Mouse (Mus musculus) gastrocnemius, postnatal 36 days (tissue): ENCODE results near the gene Kbtbd12. TPM values are rescaled to one million over a fixed set of nuclear protein-coding genes. Genes with fewer than 3 reads are reported as not detected.

ENCODE experiments used
- DNase-seq, 2 experiments: peaks; one replicate each; pipeline ENCODE4 v3.0.0; 2022
- intact Hi-C: fragments of 180-260 bp; cut with DNase I; formaldehyde crosslinking; loops from one replicate; pipeline ENCODE4 v1.15.1; 2025
- total RNA-seq, 2 experiments: library from RNA; stranded (reverse); gene quantifications; 2 replicates each; pipeline ENCODE4 v1.2.3; 2021

Kbtbd12 gene
- total RNA-seq, 2 experiments from 2014 or later = 72.8 to 73.4 TPM

DNA sequence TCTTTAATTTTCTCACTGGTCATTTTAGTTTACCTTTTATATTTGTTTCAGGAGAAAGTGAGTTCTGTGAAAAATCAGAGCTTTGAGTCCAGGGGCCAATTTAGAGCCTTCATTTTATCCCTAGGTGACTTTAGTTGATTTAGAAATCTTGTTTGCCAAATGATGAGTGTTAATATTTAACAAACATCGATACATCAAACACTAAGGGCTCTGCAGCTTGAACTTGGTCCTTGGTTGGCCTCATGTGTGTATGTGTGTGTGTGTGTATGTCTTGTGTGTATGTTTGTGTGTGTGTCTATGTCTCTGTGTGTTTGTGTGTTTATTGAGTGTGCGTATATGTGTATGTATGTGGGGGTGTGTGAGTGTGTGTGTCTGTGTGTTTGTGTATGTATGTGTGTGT lies 7.9 kb downstream of the Kbtbd12 start:
- intact Hi-C loops = loop anchor here (5.0 kb wide), 1 partner anchor 97 kb away; no protein-coding TSS in a partner anchor
- DNase-seq = no peak

DNA sequence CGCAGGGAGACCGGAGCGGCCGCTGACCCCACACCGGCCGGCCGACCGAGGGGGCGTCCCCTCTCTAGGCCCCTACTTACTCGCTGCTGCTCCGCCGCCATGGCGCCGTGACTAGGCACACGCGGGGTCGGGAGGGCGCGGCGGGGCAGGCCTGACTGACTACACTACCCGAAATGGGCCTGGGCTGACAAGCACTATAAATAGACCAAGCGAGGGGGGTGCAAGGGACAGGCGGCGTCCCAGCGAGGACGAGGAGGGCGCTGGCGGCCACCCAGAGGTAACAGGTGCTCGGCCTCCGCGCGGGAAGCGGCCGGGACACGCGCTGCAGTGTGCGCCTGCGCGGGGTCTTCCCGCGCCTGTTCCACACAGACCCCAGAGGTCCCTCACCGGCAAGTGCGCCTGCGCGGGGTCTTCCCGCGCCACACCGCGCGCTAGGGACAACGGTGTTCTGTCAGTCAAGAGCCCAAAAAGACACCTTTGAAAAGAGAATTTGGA lies 10.4 kb downstream of the Kbtbd12 start:
- intact Hi-C loops = loop anchor here (5.0 kb wide), 1 partner anchor 100 kb away; no protein-coding TSS in a partner anchor
- peak; percentile 65 to 71 for DNase-seq

- intact Hi-C loops = loop anchor here (5.0 kb wide), 1 partner anchor 100 kb away; no protein-coding TSS in a partner anchor
- DNase-seq = no peak
These were observed 10.8 kb downstream of the Kbtbd12 start for GRCm38 (mm10) chr6:88626912-88627311.

GRCm38 (mm10) chr6:88626462-88626861 lies 11.3 kb downstream of the Kbtbd12 start:
- DNase-seq = no peak
- intact Hi-C loops = loop anchor here (5.0 kb wide), 1 partner anchor 101 kb away; no protein-coding TSS in a partner anchor

GRCm38 (mm10) chr6:88621816-88622481 lies 15.8 kb downstream of the Kbtbd12 start:
- intact Hi-C loops = no loop called here
- no peak for DNase-seq

- no peak for DNase-seq
- intact Hi-C loops = no loop called here
These were observed 18.2 kb downstream of the Kbtbd12 start for GRCm38 (mm10) chr6:88619542-88619941.

- intact Hi-C loops = no loop called here
- DNase-seq = no peak
These were observed 22.4 kb downstream of the Kbtbd12 start for GRCm38 (mm10) chr6:88615352-88615751.

- intact Hi-C loops = no loop called here
- DNase-seq = no peak
These were observed 31.3 kb downstream of the Kbtbd12 start for GRCm38 (mm10) chr6:88606417-88606816.

DNA sequence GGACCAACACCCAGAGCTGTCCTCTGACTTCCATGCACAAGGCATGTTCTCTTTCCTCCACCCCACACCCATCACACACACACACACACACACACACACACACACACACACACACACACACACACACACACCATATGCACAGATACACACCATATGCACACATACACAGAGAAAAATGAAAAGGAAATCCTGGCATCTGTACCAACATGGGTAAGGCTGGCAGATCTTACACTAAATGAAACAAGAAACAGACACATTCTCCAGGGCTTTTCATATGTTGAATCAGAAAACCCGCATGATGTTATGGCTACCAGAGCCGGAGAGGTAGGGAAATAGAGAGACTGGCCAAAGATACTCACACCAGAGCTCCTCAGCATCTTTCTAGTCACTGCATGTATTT lies 32.0 kb downstream of the Kbtbd12 start:
- DNase-seq = no peak
- intact Hi-C loops = no loop called here

- intact Hi-C loops = no loop called here
- DNase-seq = no peak
These were observed 32.5 kb downstream of the Kbtbd12 start for GRCm38 (mm10) chr6:88605235-88605634.

DNA sequence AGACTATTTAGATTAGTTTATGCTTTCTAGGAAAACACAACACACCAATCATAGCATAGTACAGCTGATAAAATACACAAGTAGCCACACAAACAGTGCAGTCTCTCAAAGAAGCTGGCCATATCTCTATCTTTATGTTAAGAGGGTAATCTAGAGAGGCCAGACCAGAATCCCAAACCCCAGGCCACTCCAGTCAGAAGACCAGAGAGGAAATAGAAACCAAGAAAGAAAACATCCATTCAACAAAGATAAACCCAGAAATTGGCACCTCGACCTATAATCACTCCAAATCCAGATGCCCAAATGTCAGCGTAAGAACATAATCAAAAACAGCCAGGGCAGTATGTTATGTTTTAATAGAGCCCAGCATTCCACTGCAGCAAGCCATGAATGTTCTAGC lies 41.6 kb downstream of the Kbtbd12 start:
- intact Hi-C loops = no loop called here
- no peak for DNase-seq

DNA sequence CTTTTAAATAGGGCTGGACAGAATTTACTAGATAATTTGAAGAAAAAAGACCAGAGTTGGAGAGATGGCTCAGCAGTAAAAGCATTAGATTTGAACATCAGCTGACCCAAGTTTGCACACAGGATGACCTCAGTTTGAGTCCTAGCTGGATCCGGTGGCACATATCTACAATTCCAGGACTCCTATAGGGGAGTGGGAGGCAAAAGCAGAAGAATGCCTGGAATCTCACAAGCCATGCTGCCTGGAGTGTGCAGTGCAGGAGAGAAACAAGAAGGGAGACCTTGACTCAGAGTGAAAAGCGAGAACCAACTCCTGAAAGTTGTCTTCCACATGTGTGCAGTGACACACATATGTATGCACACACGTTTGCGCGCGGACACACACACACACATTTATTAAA lies 45.4 kb downstream of the Kbtbd12 start:
- intact Hi-C loops = no loop called here
- DNase-seq = no peak

DNA sequence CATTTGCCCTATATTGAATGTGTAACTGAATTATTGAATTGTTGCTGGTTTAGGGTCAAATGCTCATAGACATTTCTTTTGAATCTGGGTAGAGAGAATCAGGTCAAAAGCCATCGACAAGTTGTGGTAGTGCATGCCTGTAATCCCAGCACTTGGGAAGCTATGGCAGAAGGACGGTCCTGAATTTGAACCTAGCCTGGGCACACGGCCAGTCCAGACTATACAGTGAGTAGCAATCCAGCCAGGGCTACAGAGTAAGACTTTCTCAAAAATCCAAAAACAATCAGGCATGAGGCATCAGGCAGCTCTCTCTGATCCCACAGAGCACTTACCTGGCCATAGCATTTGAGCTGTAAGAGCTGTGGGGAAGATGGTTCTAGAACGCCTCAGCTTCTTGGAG lies 47.5 kb downstream of the Kbtbd12 start:
- DNase-seq = no peak
- intact Hi-C loops = no loop called here

DNA sequence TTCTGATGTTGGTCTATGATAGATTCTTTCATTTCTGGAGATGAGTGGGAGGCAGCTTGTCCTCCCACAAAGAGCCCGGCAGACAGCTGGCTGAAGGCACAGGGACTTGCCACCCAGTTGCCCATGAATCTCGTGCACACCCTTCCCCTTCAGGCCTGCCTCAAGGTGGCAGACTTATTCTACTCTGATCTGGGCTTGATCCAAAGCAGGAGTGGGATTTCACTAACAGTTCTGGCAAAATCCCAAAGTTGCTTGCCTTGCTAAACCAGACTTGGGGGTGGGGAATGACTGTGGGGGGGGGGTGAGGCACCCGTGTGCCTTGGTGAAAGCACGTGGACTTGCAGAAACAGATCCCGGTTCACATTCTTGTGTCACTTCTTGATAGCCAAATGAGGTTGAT lies 48.2 kb downstream of the Kbtbd12 start:
- no peak for DNase-seq
- intact Hi-C loops = no loop called here

GRCm38 (mm10) chr6:88588581-88589256 lies 49.0 kb downstream of the Kbtbd12 start:
- DNase-seq = no peak
- intact Hi-C loops = no loop called here

DNA sequence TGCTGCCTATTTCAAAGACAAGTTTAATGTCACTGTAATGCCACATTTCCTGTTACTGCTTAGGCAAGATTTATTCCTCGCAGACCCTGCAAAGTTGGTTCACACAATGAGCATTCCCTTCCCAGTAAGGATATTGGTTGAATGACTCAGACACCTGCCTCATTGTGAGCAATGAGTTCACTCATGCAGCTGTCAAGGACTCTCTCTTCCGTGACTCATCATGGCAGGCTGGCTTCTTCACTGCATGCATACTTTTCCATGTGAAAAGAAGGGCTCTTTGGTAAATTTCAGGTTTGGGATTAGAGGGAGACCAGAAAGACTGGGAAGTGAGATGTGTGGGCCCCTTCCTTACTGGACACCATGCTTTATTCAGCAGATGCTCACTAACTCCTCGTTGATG lies 50.7 kb downstream of the Kbtbd12 start:
- intact Hi-C loops = no loop called here
- no peak for DNase-seq

- no peak for DNase-seq
- intact Hi-C loops = no loop called here
These were observed 53.8 kb downstream of the Kbtbd12 start for GRCm38 (mm10) chr6:88583950-88584349.

DNA sequence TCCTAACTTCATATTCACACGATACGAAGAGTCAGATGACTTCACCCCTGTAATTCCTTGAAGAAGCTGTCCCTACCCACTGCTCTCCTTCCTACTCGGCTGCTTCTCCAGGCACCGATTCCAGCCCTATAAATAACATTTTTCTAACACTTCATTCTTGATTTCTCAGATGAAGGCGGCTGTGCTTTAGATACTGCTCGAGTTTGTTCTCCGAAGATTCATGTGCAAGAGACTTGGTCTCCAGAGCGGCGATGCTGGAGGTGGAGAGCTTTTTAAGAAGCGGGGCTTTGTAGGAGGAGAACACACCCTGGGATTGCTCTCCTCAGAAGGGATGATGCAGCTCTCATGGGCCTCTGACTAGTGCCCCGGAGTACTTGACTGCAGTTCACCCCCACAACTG lies 61.3 kb downstream of the Kbtbd12 start:
- intact Hi-C loops = no loop called here
- DNase-seq = no peak

GRCm38 (mm10) chr6:88566676-88567075 lies 71.1 kb downstream of the Kbtbd12 start:
- DNase-seq = no peak
- intact Hi-C loops = no loop called here

- DNase-seq = no peak
- intact Hi-C loops = no loop called here
These were observed 72.7 kb downstream of the Kbtbd12 start for GRCm38 (mm10) chr6:88565033-88565432.

- intact Hi-C loops = no loop called here
- DNase-seq = no peak
These were observed 77.6 kb downstream of the Kbtbd12 start for GRCm38 (mm10) chr6:88560156-88560555.

DNA sequence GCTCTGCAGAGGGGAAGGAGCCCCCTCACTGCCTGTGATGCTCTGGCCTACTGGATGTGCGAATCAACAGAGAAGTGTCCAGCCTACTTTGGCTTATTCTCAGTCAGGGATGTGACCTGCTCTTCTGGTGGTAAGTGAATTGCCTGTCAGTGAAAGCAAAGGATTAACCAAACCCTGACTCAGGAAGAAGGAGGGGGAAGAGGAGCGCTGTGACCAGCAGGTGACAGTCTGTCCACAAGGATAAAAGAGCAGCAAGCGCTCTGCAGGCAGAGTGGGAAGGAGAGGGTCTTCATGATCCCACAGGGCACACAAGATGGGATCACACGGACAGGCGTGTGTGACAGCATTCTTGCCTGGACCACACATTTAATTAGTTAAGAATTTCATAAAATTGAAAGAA lies 78.1 kb downstream of the Kbtbd12 start:
- no peak for DNase-seq
- intact Hi-C loops = loop anchor here (5.0 kb wide), 2 partner anchors 268 to 348 kb away; no protein-coding TSS in a partner anchor
